Mouse (Mus musculus): ENCODE measurements at regions not wholly inside any gene's neighbourhood (a gene's known extent, or its start where the extent isn't known, plus 50 kb on each side); places are given as distances from the start of the nearest gene placed in this dataset.
"Not testable (repeated sequence)": the region's sequence is repeated elsewhere in the genome, so short reads cannot be mapped to it uniquely, and the experiment has no call there.

DNA sequence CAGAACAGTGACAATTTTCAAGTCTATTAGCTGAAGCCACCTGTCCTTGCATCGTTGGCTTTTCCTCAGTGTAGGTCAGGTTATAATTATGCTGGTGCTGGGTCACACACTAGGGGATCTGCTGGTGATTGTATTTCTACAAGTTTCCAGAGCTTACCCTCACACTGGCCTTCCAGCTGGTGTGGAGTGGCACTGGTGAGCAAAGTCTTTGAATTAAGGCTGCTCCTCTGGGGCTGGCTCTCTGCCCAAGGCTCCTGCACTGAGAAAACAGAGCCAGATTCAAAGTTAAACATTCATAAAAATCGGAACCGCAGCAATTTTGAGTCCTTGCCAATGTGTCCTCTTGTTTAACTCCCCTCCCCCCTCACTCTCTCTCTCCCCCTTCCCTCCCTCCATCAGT lies 75.7 kb upstream of the Creb5 start:
- Histone ChIP-seq H3K27ac (ENCODE audit: low read depth, low read length) (no peak overlapping the region), H3K9me3 (ENCODE audit: control insufficient read depth, low read length) (no peaks in the 10 kb centered on the region), H3K4me2 (no peak overlapping the region), H3K36me3 (ENCODE audit: control insufficient read depth, insufficient read depth, low read length) (no peaks in the 10 kb centered on the region), H3K4me1 (replicated peaks; ENCODE audit: control insufficient read depth, insufficient read depth, low read length) (no peaks in the 10 kb centered on the region), H3K4me3 (ENCODE audit: low read depth, low read length) (no peak overlapping the region), H3K27me3 (replicated peaks; ENCODE audit: control insufficient read depth, insufficient read depth, low read length) (no peaks in the 10 kb centered on the region; the same call in 1 of the 2 replicates), H3K9ac (ENCODE audit: low read depth, low read length) (no peak overlapping the region)
- ATAC-seq (replicated peaks; ENCODE audit: low FRiP score) (no peak), DNase-seq (ENCODE audit: low spot score) (no peak)
- WGBS = 70% methylated on average over 3 of the region's 3 CpGs

DNA sequence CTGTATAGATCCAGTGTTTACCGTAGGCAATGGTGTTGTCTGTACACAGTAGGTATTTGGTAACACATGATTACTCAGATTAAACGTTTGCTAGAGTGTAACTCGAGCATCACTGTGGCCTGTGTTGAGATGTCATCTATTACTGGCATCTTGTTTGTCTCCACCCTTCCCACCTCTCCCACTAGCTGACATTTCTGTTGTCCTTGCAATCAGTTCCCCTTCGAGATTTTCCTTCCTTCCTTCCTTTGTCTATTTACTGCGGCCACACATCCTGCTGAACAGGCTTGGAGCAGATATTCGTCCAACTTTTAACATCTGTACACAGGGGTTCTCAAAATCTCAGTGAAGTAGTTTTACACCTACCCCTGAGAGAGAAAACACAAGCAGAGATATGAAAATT lies 77.7 kb upstream of the Creb5 start:
- 35% methylated on average over 6 of the region's 6 CpGs for WGBS
- ATAC-seq (replicated peaks; ENCODE audit: low FRiP score) = no peak
- no peak overlapping the region for H3K4me2 ChIP-seq
- no peak for DNase-seq (ENCODE audit: low spot score)
- no peaks in the 10 kb centered on the region for H3K9me3 ChIP-seq (ENCODE audit: control insufficient read depth, low read length)
- no peaks in the 10 kb centered on the region for H3K36me3 ChIP-seq (ENCODE audit: control insufficient read depth, insufficient read depth, low read length)
- H3K27me3 ChIP-seq (replicated peaks; ENCODE audit: control insufficient read depth, insufficient read depth, low read length) = no peaks in the 10 kb centered on the region; the same call in 1 of the 2 replicates
- no peak overlapping the region for H3K9ac ChIP-seq (ENCODE audit: low read depth, low read length)
- no peaks in the 10 kb centered on the region for H3K4me1 ChIP-seq (replicated peaks; ENCODE audit: control insufficient read depth, insufficient read depth, low read length)
- no peak overlapping the region for H3K27ac ChIP-seq (ENCODE audit: low read depth, low read length)
- H3K4me3 ChIP-seq (ENCODE audit: low read depth, low read length) = no peak overlapping the region

GRCm38 (mm10) chr6:53208474-53208873 lies 78.6 kb upstream of the Creb5 start:
- ATAC-seq (replicated peaks; ENCODE audit: low FRiP score) = no peak
- Histone ChIP-seq H3K27ac (ENCODE audit: low read depth, low read length) (no peak overlapping the region), H3K4me3 (ENCODE audit: low read depth, low read length) (no peak overlapping the region), H3K9me3 (ENCODE audit: control insufficient read depth, low read length) (no peaks in the 10 kb centered on the region), H3K27me3 (replicated peaks; ENCODE audit: control insufficient read depth, insufficient read depth, low read length) (no peaks in the 10 kb centered on the region; the same call in 1 of the 2 replicates), H3K9ac (ENCODE audit: low read depth, low read length) (no peak overlapping the region), H3K4me2 (no peak overlapping the region), H3K36me3 (ENCODE audit: control insufficient read depth, insufficient read depth, low read length) (no peaks in the 10 kb centered on the region), H3K4me1 (replicated peaks; ENCODE audit: control insufficient read depth, insufficient read depth, low read length) (no peaks in the 10 kb centered on the region)
- no peak for DNase-seq (ENCODE audit: low spot score)
- 53% methylated on average over 3 of the region's 3 CpGs for WGBS

GRCm38 (mm10) chr6:53207781-53208180 lies 79.3 kb upstream of the Creb5 start:
- Histone ChIP-seq H3K4me2 (no peak overlapping the region), H3K9ac (ENCODE audit: low read depth, low read length) (no peak overlapping the region), H3K27me3 (replicated peaks; ENCODE audit: control insufficient read depth, insufficient read depth, low read length) (no peaks in the 10 kb centered on the region; the same call in 1 of the 2 replicates), H3K4me1 (replicated peaks; ENCODE audit: control insufficient read depth, insufficient read depth, low read length) (no peaks in the 10 kb centered on the region), H3K36me3 (ENCODE audit: control insufficient read depth, insufficient read depth, low read length) (no peaks in the 10 kb centered on the region), H3K4me3 (ENCODE audit: low read depth, low read length) (no peak overlapping the region), H3K27ac (ENCODE audit: low read depth, low read length) (no peak overlapping the region), H3K9me3 (ENCODE audit: control insufficient read depth, low read length) (no peaks in the 10 kb centered on the region)
- 56% methylated on average over 5 of the region's 5 CpGs for WGBS
- ATAC-seq (replicated peaks; ENCODE audit: low FRiP score) (no peak), DNase-seq (ENCODE audit: low spot score) (no peak)

DNA sequence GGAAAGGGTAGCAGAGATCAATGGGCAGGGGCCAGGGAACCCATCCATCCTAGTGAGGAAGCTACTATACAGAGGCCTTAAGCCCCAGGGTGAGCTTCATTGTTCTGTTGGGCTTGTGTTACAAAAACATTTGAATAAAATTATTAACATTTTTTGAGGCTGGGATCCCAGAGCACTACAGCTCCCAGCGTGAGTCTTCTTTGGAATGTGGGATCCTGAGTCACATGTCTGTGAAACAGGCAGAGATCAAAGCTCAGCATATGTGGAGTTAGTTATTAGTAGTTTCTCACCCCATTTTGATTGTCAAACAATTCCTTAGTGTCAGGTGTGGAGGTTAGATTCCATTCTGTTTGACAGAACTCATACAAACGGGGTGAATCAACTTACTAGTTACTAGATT lies 79.7 kb upstream of the Creb5 start:
- no peak overlapping the region for H3K4me2 ChIP-seq

DNA sequence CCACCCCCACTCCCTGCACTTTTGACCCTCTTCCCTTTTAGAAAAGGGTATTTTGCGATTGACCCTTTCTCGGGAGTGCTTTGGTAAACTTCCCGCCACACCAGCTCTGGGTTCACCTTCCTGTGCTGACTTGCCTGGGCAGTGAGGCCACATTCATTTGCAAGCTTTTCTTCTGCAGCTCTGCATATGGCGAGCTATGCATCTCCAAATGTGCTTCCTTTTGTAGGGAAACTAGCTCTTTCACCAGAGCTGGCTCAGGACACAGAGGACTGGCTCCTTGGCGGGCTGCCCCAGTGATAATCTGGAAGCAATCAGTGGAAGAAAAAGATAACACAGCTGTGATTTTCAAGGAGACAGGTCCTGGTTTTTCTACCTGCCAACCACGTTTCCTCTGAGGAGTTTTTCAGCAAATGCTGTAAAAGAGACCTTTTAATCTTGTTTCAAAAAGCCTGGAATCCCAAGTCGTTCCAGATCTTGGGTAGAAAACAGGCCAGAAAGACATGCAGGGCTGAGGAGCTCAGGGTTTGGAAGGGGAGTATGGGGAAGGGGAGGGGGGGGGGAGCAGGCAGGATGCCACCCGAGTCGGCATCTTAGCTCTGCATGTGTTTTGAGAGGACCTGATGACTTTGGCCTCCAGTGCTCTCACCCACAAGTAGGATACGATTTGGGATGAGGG lies 85.7 kb upstream of the Creb5 start:
- Histone ChIP-seq H3K4me1 (replicated peaks; ENCODE audit: control insufficient read depth, insufficient read depth, low read length) (peaks cover 4% of the 10 kb centered on the region; the same call in 1 of the 2 replicates), H3K9ac (ENCODE audit: low read depth, low read length) (no peak overlapping the region), H3K36me3 (ENCODE audit: control insufficient read depth, insufficient read depth, low read length) (no peaks in the 10 kb centered on the region), H3K27me3 (replicated peaks; ENCODE audit: control insufficient read depth, insufficient read depth, low read length) (no peaks in the 10 kb centered on the region; the same call in 1 of the 2 replicates), H3K9me3 (ENCODE audit: control insufficient read depth, low read length) (no peaks in the 10 kb centered on the region), H3K4me3 (ENCODE audit: low read depth, low read length) (no peak overlapping the region), H3K4me2 (no peak overlapping the region), H3K27ac (ENCODE audit: low read depth, low read length) (no peak overlapping the region)
- ATAC-seq (replicated peaks; ENCODE audit: low FRiP score) (no peak), DNase-seq (ENCODE audit: low spot score) (no peak)
- WGBS = 17% methylated on average over 10 of the region's 10 CpGs

More for the DNA sequence above, 79.7 kb upstream of the Creb5 start:
- Histone ChIP-seq H3K36me3 (ENCODE audit: control insufficient read depth, insufficient read depth, low read length) (no peaks in the 10 kb centered on the region), H3K27me3 (replicated peaks; ENCODE audit: control insufficient read depth, insufficient read depth, low read length) (no peaks in the 10 kb centered on the region; the same call in 1 of the 2 replicates), H3K27ac (ENCODE audit: low read depth, low read length) (no peak overlapping the region), H3K9ac (ENCODE audit: low read depth, low read length) (no peak overlapping the region), H3K4me3 (ENCODE audit: low read depth, low read length) (no peak overlapping the region), H3K4me1 (replicated peaks; ENCODE audit: control insufficient read depth, insufficient read depth, low read length) (no peaks in the 10 kb centered on the region), H3K9me3 (ENCODE audit: control insufficient read depth, low read length) (no peaks in the 10 kb centered on the region)
- 62% methylated on average over 2 of the region's 2 CpGs for WGBS
- no peak for ATAC-seq (replicated peaks; ENCODE audit: low FRiP score)
- DNase-seq (ENCODE audit: low spot score) = no peak

- H3K36me3 ChIP-seq (ENCODE audit: control insufficient read depth, insufficient read depth, low read length) = no peaks in the 10 kb centered on the region
- no peak for ATAC-seq (replicated peaks; ENCODE audit: low FRiP score)
- DNase-seq (ENCODE audit: low spot score) = no peak
- no peaks in the 10 kb centered on the region; the same call in 1 of the 2 replicates for H3K27me3 ChIP-seq (replicated peaks; ENCODE audit: control insufficient read depth, insufficient read depth, low read length)
- H3K4me3 ChIP-seq (ENCODE audit: low read depth, low read length) = no peak overlapping the region
- no peak overlapping the region for H3K27ac ChIP-seq (ENCODE audit: low read depth, low read length)
- H3K4me2 ChIP-seq = no peak overlapping the region
- no peak overlapping the region for H3K9ac ChIP-seq (ENCODE audit: low read depth, low read length)
- H3K4me1 ChIP-seq (replicated peaks; ENCODE audit: control insufficient read depth, insufficient read depth, low read length) = peaks cover 4% of the 10 kb centered on the region; the same call in 1 of the 2 replicates
- H3K9me3 ChIP-seq (ENCODE audit: control insufficient read depth, low read length) = no peaks in the 10 kb centered on the region
- WGBS = 95% methylated on average over 2 of the region's 2 CpGs
Measured at GRCm38 (mm10) chr6:53199474-53199873, 87.6 kb upstream of the Creb5 start.

DNA sequence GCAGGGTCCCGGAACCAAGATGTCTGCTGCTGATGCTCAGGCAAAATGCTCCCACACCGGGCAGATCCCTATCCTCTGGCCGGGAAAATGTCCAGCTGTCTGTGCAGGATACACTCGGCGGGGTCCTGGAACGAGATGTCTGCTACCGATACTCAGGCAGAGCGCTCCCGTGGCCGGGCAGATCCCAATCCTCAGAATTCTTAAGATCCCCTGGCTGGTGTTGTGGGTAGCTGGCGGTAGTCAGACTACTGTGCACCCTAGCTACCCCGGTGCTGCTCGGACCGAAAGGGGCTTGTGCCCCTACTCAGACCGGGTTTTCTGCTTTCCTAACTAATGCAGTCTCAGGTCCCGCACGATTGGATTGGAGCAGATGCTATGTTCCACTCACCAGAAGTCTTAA lies 104.9 kb upstream of the Creb5 start:
- H3K4me3 ChIP-seq (ENCODE audit: low read depth, low read length); DNase-seq (ENCODE audit: low spot score); H3K4me1 ChIP-seq (replicated peaks; ENCODE audit: control insufficient read depth, insufficient read depth, low read length); ATAC-seq (replicated peaks; ENCODE audit: low FRiP score); H3K27ac ChIP-seq (ENCODE audit: low read depth, low read length); H3K9me3 ChIP-seq (ENCODE audit: control insufficient read depth, low read length); H3K9ac ChIP-seq (ENCODE audit: low read depth, low read length); H3K27me3 ChIP-seq (replicated peaks; ENCODE audit: control insufficient read depth, insufficient read depth, low read length); H3K36me3 ChIP-seq (ENCODE audit: control insufficient read depth, insufficient read depth, low read length); H3K4me2 ChIP-seq: not testable (repeated sequence)
- WGBS = 86% methylated on average over 17 of the region's 17 CpGs

DNA sequence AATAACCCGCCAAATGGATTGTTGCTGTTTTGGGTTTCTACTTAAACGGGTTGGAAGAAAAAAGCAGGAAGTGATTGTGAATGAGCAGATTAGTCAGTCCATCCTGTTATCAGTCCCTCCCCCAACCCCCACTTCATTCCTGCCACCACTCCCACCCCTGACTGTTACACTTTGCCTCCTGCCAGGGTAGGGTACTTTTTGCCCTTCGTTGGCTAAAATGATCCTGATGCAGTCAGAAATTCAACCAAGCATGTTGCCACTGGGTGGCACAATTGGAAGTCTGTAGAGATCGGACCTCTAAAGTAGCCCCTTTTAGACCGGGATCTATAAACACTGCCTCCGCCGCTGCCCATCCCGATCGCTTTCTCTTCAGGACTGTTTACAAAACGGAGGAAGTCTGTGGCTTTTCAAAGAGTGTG lies 96.0 kb upstream of the Jazf1 start:
- Histone ChIP-seq H3K9ac (ENCODE audit: low read depth, low read length) (no peak overlapping the region), H3K27me3 (replicated peaks; ENCODE audit: control insufficient read depth, insufficient read depth, low read length) (no peaks in the 10 kb centered on the region), H3K4me2 (peak overlapping the region; percentile 54), H3K36me3 (ENCODE audit: control insufficient read depth, insufficient read depth, low read length) (no peaks in the 10 kb centered on the region), H3K4me3 (ENCODE audit: low read depth, low read length) (peak overlapping the region; percentile 8; the same call in 1 of the 2 replicates), H3K27ac (ENCODE audit: low read depth, low read length) (no peak overlapping the region), H3K4me1 (replicated peaks; ENCODE audit: control insufficient read depth, insufficient read depth, low read length) (peaks cover 4% of the 10 kb centered on the region), H3K9me3 (ENCODE audit: control insufficient read depth, low read length) (no peaks in the 10 kb centered on the region)
- ATAC-seq (replicated peaks; ENCODE audit: low FRiP score) = no peak
- no peak for DNase-seq (ENCODE audit: low spot score)
- WGBS = 6% methylated on average over 10 of the region's 10 CpGs

Measured in liver, embryonic 11.5 days (tissue).